Mouse (Mus musculus) limb, embryonic 11.5 days (tissue): ENCODE measurements around the gene Il11ra1. TPM values are rescaled to one million over a fixed set of nuclear protein-coding genes. Genes with fewer than 3 reads are reported as not detected.
A peak's percentile ranks its signal among the peaks of the same experiment; 100 is the strongest.
"Not testable (repeated sequence)": the region's sequence is repeated elsewhere in the genome, so short reads cannot be mapped to it uniquely, and the experiment has no call there.

Experiments
- ATAC-seq: fragments of 200-750 bp; cut with Nextera tagmentation; 2 replicates; pipeline ENCODE4 v1.8.0; 2017; ENCODE audit warnings: low read depth; ENCODE audit not compliant: insufficient number of reproducible peaks, low FRiP score, low TSS enrichment
- DNase-seq: peaks from one replicate; pipeline ENCODE4 v3.0.0-alpha.2; 2015; ENCODE audit warnings: low spot score
- H3K27ac ChIP-seq: fragments of 300-500 bp; sonication (generic); replicated peaks from 2 replicates; pipeline ENCODE4 v1.5.1; 2014; ENCODE audit warnings: low read depth, mild to moderate bottlenecking, low read length
- H3K27me3 ChIP-seq: fragments of 300-500 bp; sonication (generic); 2 replicates; pipeline ENCODE4 v1.6.1; 2014; ENCODE audit warnings: mild to moderate bottlenecking, low read length, mixed read lengths; ENCODE audit not compliant: control insufficient read depth, insufficient read depth
- H3K36me3 ChIP-seq: fragments of 300-500 bp; sonication (generic); 2 replicates; pipeline ENCODE4 v1.6.1; 2014; ENCODE audit warnings: mild to moderate bottlenecking, low read length, moderate library complexity, mixed read lengths; ENCODE audit not compliant: control insufficient read depth, insufficient read depth
- H3K4me1 ChIP-seq: fragments of 300-500 bp; sonication (generic); 2 replicates; pipeline ENCODE4 v1.6.1; 2014; ENCODE audit warnings: low read length, mixed read lengths; ENCODE audit not compliant: control insufficient read depth, insufficient read depth
- H3K4me2 ChIP-seq: fragments of 300-500 bp; sonication (generic); 2 replicates; pipeline ENCODE4 v1.6.1; 2014; ENCODE audit warnings: low read depth, mild to moderate bottlenecking, moderate library complexity; ENCODE audit not compliant: severe bottlenecking
- H3K4me3 ChIP-seq: fragments of 300-500 bp; sonication (generic); 2 replicates; pipeline ENCODE4 v1.5.1; 2014; ENCODE audit warnings: low read depth, low read length
- H3K9ac ChIP-seq: fragments of 300-500 bp; sonication (generic); 2 replicates; pipeline ENCODE4 v1.6.1; 2014; ENCODE audit warnings: mild to moderate bottlenecking, low read length
- H3K9me3 ChIP-seq: fragments of 300-500 bp; sonication (generic); 2 replicates; pipeline ENCODE4 v1.6.1; 2016; ENCODE audit warnings: low read length; ENCODE audit not compliant: control insufficient read depth
- WGBS: fragments of 180-500 bp; shearing (Covaris S2); extraction: QIAGEN DNeasy Blood & Tissue Kit; methylation state at CpG from one replicate; pipeline ENCODE4 v1.1.7; 2014; 5-methylcytosine and 5-hydroxymethylcytosine counted together
- polyA plus RNA-seq: library from polyadenylated mRNA; unstranded; fragments of >200 nt; fragmentation: Nextera tagmentation; extraction: Ambion mirVana; gene quantifications from 2 replicates; pipeline ENCODE4 v1.2.1, GENCODE M21; 2014

The Il11ra1 gene
- polyA plus RNA-seq: 202 and 214 TPM in 2 replicates

DNA sequence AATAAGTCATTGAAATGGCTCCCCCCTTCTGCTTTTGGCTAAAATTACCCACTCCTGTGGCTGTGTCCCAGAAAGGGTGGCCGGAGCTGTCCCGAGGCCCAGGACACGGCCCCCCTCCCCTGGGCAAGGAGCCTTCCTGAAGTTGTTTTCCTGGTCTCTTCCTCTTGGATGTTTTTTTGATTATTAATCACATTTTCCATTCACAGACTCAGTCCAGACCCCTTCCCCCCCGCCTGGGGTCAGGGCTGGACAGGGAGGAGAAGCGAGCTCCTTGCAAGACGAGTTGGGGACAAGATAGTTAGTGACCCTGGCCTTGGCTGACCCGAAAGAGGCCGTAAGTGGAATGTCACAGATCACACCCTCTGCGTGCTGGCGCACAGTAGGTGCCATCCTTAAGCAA is at the start of gene Il11ra1:
Gene Il11ra1 (plus strand): TSS at position 207 of the 400 bp plus-strand sequence.
- not testable (repeated sequence) for H3K36me3 ChIP-seq, H3K4me2 ChIP-seq, ATAC-seq, H3K9me3 ChIP-seq, H3K4me1 ChIP-seq, DNase-seq, H3K4me3 ChIP-seq, H3K9ac ChIP-seq, H3K27me3 ChIP-seq, H3K27ac ChIP-seq
- WGBS: 70% methylated on average over 9 of the region's 10 CpGs

DNA sequence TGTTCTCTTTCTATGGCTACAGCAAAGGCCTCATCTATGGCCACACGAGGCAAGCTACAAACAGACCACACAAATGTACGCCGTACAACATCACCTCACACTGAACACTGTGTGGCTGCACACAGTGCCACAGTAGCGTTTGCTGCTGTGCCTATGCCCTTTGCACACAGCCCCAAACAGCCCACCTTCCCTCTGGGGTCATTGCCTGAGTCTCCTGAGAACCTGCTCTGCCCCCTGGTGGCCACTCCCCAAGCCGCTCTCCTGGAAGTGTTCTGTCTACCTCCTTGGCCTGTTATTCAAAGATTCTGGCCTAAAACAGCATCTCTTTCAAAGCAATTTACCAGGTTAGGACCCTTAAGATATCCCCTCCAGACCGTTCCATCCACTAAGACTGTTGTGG is 46.5 kb upstream of the Il11ra1 start:
- Histone ChIP-seq H3K4me3 (no peak overlapping the region), H3K9ac (no peak overlapping the region), H3K4me2 (no peak overlapping the region), H3K9me3 (no peaks in the 10 kb centered on the region), H3K27ac (no peak overlapping the region), H3K27me3 (peaks cover 20% of the 10 kb centered on the region), H3K36me3 (no peaks in the 10 kb centered on the region), H3K4me1 (peaks cover 17% of the 10 kb centered on the region)
- no peak for ATAC-seq
- peak; percentile 91 for DNase-seq
- WGBS: 40% methylated on average over 6 of the region's 6 CpGs

DNA sequence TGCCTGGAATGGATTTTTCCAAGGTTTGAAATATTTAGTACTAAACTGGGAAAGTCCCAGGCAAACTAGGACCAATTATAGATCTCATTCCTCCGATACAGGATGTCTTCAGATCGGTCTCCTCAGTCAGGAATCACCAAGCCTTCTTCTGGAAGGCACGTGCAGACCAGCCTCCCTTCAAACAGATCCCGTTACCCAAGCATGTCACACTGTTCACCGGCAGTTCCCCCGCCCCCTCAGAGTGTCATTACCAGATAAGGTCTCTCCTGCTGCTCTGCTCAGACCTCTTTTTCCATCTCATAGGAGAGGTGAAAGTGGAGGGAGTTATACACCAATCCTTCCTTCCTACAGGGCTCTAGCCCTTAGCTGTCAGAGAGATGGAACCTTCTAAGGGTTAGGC is 46.1 kb upstream of the Il11ra1 start:
- 66% methylated on average over 6 of the region's 6 CpGs for WGBS
- Histone ChIP-seq H3K27ac (no peak overlapping the region), H3K9ac (no peak overlapping the region), H3K4me1 (peaks cover 21% of the 10 kb centered on the region), H3K36me3 (no peaks in the 10 kb centered on the region), H3K4me3 (no peak overlapping the region), H3K27me3 (peaks cover 20% of the 10 kb centered on the region), H3K9me3 (no peaks in the 10 kb centered on the region), H3K4me2 (no peak overlapping the region)
- DNase-seq: no peak
- ATAC-seq: no peak

DNA sequence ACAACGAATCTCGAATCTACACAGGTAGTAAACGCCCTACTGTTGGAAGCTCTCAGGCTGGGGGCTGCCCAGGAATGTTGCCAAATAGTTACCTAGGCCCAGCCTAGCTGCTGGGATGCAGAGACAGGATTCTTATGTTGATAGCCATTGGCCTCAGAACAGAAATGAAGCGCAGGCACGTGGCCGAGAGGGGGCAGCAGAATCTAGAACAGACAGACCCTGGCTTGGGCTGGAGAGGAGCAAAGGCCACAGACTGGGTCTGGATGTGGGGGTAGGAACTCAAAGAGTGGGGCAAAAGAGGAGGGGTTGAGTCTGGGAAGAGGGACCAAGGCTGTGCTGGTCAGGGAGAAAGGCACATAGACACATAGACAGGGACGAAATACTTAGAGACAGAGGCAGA is 45.6 kb upstream of the Il11ra1 start:
- peaks cover 26% of the 10 kb centered on the region for H3K4me1 ChIP-seq
- no peak overlapping the region for H3K4me2 ChIP-seq
- peaks cover 20% of the 10 kb centered on the region for H3K27me3 ChIP-seq
- no peak overlapping the region for H3K27ac ChIP-seq
- DNase-seq (peak; percentile 78), ATAC-seq (no peak)
- H3K9ac ChIP-seq: no peak overlapping the region
- WGBS: 17% methylated on average over 7 of the region's 7 CpGs
- H3K36me3 ChIP-seq: no peaks in the 10 kb centered on the region
- no peaks in the 10 kb centered on the region for H3K9me3 ChIP-seq
- no peak overlapping the region for H3K4me3 ChIP-seq

DNA sequence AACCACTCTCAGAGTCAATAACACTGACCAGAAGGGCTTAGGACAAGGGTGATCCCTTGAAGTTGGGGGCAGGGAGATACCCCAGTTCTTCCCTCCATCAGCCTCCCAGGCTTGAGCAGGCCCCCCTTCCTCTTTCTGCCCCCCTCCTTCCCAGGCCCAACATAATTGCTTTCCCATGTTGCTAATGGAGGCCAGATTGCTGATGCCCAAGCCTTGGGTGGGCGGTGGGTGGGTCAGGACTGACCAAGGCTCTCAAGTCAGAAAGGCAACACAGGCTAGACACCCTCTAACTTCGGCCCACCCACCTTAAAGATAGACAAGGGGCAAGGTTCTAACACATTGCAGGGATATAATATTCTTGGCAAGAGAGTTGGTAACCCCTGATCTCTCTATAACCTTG is 44.3 kb upstream of the Il11ra1 start:
- Histone ChIP-seq H3K27me3 (peaks cover 20% of the 10 kb centered on the region), H3K36me3 (no peaks in the 10 kb centered on the region), H3K9ac (no peak overlapping the region), H3K4me2 (no peak overlapping the region), H3K27ac (no peak overlapping the region), H3K4me3 (no peak overlapping the region), H3K4me1 (peaks cover 39% of the 10 kb centered on the region), H3K9me3 (no peaks in the 10 kb centered on the region)
- DNase-seq (no peak), ATAC-seq (no peak)
- 34% methylated on average over 2 of the region's 2 CpGs for WGBS

DNA sequence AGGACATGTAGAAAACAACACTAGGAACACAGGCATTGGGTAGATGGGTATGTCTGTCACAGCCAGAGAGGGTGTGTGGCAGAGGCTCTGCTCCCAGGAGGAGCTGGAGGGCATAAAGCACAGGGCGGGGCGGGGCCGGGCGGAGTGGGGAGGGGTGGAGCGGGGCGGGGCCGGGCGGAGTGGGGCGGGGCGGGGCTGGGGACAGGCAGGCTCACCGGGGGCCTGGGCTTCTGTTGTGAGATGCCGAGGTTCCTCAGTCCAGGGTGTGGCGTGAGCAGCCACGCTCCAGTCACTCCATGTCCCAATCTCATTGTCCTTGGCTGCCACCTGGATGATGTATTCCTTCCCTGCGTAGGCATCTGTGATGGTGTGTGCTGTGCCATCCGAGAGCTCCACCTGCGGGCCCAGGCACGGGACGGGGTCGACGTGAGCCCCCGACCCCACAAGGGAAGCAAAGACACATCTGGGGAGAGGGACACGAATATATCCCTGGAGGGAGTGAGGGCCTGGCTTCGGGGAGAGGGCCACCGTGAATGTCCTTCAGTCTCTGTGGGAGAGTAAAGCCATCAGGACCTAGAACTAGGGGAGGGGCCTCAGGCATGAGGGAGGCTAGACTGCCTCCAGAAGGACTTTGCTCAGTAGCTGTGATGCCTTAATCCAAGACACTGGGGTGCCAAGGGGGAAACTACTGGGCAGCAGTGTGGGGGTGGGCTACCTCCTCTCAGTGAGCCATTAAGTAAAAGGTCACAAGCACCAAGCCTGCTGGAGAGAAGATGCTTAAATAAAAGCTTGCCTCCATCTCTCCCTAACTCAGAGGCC is 41.0 kb upstream of the Il11ra1 start:
- peak overlapping the region; percentile 77 for H3K27ac ChIP-seq
- no peak for DNase-seq

DNA sequence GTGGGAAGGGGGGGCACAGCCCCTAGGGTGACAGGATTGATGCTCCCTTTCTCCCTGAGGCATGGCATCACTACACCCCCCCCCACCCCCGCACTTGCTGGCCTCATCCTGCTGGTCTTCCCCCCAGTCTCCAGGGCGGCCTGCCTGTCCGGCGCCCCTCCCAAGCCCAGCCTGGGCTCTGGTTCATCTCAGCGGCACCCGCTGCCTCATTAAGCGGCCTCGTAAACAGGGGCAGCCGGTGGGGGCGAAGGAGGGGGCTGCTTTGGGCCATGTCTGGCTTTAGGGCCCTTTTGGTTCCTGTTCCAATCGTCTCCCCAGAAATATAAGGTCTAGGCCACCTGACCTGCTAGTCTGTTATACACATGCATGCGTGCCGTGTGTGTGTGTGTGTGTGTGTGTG is 40.2 kb upstream of the Il11ra1 start:
- Histone ChIP-seq H3K9ac (no peak overlapping the region), H3K36me3 (no peaks in the 10 kb centered on the region), H3K27me3 (peaks cover 29% of the 10 kb centered on the region), H3K9me3 (no peaks in the 10 kb centered on the region), H3K4me2 (peak overlapping the region; percentile 7; the same call in 1 of the 2 replicates), H3K4me3 (no peak overlapping the region), H3K4me1 (peaks cover 73% of the 10 kb centered on the region), H3K27ac (peak overlapping the region; percentile 77; the same call in 1 of the 2 replicates)
- ATAC-seq (peak; percentile 44), DNase-seq (peak; percentile 92)
- 5% methylated on average over 13 of the region's 13 CpGs for WGBS

More for the DNA sequence above, 41.0 kb upstream of the Il11ra1 start:
- H3K9me3 ChIP-seq: no peaks in the 10 kb centered on the region
- no peaks in the 10 kb centered on the region for H3K36me3 ChIP-seq
- ATAC-seq: no peak
- no peak overlapping the region for H3K4me3 ChIP-seq
- H3K4me2 ChIP-seq: peak overlapping the region; percentile 40
- peaks cover 25% of the 10 kb centered on the region for H3K27me3 ChIP-seq
- WGBS: 5% methylated on average over 24 of the region's 25 CpGs
- peaks cover 70% of the 10 kb centered on the region for H3K4me1 ChIP-seq
- no peak overlapping the region for H3K9ac ChIP-seq

DNA sequence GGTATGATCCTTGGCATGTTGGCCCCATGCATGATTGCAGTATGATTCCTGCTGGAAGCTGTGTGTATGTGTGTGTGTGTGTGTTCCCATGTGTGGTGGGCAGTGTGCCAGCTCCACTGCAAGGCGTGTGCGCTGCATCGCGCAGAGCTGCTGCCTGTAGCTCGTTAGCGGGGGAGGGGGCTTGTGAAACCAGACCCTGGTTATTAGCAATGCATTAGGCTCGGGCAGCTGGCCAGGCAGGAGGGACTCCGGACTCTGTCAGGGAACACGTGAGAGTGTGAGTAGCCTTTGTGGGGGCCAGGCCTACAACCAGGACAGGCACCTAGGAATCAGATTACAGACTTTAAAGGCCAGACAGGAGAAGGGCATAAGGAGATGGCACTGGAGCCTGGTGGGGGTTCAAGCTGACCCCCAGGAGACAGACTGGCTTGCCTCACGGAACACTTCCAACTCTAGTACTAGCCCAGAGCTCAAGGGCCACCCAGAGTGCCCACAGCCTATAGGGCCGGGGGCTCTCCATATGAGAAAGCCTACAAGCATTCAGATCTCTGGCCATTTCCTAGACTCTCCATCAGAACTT is 38.8 kb upstream of the Il11ra1 start:
- ATAC-seq (peak; percentile 78), DNase-seq (peak; percentile 89)
- H3K4me1 ChIP-seq: peaks cover 80% of the 10 kb centered on the region
- H3K9me3 ChIP-seq: no peaks in the 10 kb centered on the region
- H3K27me3 ChIP-seq: peaks cover 41% of the 10 kb centered on the region
- H3K9ac ChIP-seq: no peak overlapping the region
- 2% methylated on average over 11 of the region's 11 CpGs for WGBS
- H3K36me3 ChIP-seq: no peaks in the 10 kb centered on the region
- H3K4me2 ChIP-seq: peak overlapping the region; percentile 24; the same call in 1 of the 2 replicates
- no peak overlapping the region for H3K4me3 ChIP-seq
- peak overlapping the region; percentile 69; the same call in 1 of the 2 replicates for H3K27ac ChIP-seq
